Mouse (Mus musculus) left cerebral cortex, adult 11 months (tissue): ENCODE measurements around the gene Elane.

Source experiments
- DNase-seq: peaks from one replicate; pipeline ENCODE4 v3.0.0; 2022; ENCODE audit warnings: low spot score

Gene Elane

DNA sequence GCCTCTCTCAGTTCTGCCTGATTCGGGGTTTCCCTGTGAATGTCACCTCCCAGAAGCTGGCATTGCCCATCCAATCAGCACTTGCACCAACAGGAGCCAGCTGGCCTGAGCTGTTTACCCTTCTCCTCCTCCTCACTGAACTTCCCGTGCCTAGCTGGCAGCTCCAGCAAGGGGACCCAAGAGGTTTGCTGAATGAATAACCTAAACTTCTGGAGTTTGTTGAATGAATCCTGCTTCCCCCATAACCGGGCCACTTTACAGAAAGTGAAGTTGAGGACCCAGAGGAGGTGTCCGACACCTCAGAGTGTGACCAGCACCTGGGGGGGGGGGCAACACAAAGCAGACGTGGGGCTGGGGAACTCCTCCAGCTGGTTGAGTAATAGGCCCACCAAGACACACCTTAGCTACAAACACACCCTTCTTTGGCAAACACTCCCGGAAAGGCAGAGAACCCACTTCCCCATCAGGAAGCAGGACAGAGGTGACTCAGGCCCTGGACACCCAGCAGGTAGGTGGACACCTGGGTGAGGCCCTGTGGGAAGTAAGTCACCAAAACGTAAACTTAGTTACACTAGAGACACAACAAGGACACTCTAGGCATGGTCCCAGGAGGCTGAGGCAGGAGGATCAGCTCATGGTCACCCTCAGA lies 29.0 kb downstream of the Elane start:
- DNase-seq = no peak

DNA sequence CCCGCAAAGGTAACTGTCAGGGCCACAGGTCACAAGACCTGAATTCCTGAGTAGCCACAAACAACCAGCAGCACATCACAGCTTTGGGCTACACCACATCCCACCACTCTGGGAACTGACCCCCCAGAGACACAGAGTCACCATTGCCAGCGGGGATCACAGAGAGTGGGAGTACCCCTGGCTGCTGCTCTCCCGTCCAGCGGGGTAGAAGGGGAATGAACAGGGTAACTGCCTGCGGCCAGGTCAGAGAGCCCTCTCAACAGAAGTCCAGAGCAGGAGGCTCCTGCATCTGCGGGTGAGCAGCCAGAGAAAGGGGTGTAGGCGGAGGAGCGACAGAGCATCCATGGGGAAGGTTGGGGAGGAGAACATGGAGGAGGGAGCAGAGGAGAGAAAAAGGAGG lies 30.0 kb downstream of the Elane start:
- no peak for DNase-seq

DNA sequence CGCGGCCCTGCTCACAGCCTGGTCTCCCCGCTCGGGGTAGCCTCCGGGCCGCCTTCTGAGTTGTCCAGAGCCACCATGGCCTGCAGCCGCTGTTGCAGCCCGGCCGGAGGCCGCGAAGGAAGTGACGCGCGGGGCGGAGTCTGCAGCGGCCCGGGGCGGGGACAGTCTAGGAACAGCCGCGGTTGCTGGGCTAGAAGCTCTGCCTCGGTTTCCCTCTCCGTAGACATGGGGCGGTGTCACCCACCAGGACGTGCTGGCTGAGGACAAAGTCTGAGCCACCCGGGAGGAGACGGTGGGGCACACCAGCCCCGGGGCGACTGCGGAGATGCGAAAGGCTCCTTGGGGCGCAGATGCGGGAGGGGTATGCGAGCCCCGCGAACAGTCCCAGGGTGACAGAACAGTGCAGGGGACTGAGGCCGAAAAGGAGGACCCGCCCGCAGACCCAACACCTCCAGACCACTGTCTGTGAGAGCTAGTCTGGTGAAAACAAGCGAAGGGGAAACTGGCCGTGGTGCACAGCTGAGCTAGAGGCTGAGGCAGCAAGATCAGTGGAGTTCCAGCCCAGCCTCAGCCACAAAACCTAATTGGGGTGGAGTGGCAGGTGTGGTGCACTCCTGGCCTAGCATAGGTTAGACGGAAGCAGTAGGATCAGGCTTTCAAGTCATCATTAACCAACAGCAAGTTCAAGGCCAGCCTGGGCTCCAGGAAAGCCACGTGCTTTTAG lies 30.9 kb downstream of the Elane start, which contains the start of gene Kiss1r:
TSS of gene Kiss1r (plus strand) at position 164 of the 724 bp plus-strand sequence.
- DNase-seq = peak; percentile 65

GRCm38 (mm10) chr10:79917532-79918100 lies 31.6 kb downstream of the Elane start:
- DNase-seq = no peak

- no peak for DNase-seq
These were observed 32.4 kb downstream of the Elane start for GRCm38 (mm10) chr10:79918231-79919078.

GRCm38 (mm10) chr10:79919251-79919849 lies 33.3 kb downstream of the Elane start:
- DNase-seq = no peak

GRCm38 (mm10) chr10:79920056-79920890 lies 34.2 kb downstream of the Elane start:
- DNase-seq = no peak

DNA sequence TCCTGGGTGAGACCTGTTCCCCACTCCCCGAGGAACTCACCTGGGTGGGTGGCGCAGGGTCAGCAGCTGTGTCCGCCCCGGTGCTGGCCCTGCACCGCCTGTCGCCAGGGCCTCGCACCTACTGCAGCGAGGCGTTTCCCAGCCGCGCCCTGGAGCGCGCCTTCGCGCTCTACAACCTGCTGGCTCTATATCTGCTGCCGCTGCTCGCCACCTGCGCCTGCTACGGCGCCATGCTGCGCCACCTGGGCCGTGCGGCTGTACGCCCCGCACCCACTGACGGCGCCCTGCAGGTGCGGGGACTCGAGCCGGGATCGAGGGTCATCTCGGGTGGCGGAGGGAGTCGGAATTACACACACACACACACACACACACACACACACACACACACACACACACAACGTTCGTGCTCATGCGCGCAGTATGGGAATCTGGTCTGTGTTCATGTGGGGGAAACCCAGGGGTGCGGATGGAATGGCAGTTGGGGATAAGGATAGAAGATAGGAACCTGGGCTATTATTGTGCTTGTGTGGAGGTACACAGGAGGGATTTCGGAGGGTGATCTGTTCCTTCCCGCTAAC lies 35.0 kb downstream of the Elane start, which contains the start of gene R3hdm4:
TSS of gene R3hdm4 (minus strand) at position 251 of the 578 bp plus-strand sequence.
- DNase-seq = no peak

- DNase-seq = no peak
These were observed 35.5 kb downstream of the Elane start for GRCm38 (mm10) chr10:79921572-79921971.

GRCm38 (mm10) chr10:79924998-79925784 lies 39.1 kb downstream of the Elane start:
- DNase-seq = peak; percentile 86

- no peak for DNase-seq
These were observed 39.9 kb downstream of the Elane start for GRCm38 (mm10) chr10:79925785-79926490.

DNA sequence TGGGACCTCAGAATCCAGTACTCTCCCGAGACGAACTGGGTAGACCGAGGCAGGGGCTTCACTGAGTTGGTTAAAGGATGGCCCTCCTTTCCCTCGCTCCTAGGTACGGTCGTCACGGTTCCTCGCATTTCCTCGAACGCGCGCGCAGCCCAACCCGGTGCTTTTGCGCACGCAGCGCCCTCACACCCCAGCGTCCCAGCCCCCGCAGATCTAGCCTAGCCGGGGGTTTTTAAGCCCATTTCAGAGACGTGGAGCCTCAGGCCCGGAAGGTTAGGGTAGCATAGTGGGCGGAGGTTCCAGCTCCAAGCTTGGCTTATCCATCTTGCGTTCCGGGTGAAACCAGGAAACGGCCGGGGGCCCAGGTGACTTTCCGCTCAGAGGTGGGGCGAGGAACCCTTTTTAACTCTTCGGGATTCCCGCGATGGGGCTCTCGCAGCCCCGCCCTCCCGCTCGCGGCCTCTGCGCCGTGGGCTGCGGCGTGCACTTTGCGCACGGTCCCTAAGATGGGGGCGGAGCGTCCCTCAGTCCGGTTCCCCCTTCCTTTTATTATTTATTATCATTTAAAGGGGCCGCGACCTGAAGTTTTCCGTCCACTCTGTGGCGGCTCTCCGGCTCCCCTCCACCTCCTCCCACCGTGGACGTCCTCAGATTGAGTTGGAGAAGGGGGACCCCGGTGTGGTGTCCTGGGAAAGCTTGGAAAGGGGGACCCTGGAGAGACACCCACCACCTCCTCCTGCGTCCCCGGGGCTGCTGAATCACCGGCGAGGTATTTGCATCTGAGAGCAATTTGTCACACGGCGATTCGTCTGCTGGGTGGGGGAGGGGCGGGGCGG lies 40.7 kb downstream of the Elane start, which contains the start of gene Arid3a:
TSS of gene Arid3a (plus strand) at position 553 of the 833 bp plus-strand sequence.
- DNase-seq = peak; percentile 82

DNA sequence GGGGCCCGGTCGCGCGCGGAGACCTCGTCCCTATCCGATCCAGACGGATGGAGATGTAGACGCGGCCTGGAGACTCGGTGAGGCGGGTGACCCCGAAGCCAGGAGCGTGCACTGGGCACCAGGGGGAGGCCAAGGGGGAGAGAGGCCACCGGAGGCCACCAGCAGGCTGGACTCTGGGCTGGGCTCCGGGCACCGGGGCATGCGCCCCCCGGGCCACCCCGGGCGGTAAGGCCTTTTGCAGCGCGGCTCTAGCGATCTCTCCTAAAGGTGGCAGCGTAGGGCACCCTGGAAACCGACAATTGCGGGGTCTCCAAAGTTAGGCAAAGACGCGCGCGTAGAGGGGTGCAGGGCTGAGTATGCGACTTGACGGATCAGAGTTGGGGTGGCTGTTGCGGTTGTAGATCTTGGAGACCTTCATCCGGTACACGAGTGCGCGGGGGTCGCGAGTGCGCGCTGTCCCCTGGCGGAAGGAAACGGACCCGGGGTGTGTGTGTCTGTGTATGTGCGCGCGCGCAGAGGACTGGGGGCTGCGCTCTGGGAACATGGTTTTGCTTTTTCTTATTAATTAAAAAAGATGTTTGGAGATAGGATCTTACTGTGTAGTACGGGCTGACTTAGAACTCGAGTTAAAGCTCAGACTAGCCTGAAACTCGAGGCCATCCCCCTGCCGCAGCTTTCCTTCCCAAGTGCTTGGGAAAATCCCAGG lies 41.4 kb downstream of the Elane start:
- no peak for DNase-seq

DNA sequence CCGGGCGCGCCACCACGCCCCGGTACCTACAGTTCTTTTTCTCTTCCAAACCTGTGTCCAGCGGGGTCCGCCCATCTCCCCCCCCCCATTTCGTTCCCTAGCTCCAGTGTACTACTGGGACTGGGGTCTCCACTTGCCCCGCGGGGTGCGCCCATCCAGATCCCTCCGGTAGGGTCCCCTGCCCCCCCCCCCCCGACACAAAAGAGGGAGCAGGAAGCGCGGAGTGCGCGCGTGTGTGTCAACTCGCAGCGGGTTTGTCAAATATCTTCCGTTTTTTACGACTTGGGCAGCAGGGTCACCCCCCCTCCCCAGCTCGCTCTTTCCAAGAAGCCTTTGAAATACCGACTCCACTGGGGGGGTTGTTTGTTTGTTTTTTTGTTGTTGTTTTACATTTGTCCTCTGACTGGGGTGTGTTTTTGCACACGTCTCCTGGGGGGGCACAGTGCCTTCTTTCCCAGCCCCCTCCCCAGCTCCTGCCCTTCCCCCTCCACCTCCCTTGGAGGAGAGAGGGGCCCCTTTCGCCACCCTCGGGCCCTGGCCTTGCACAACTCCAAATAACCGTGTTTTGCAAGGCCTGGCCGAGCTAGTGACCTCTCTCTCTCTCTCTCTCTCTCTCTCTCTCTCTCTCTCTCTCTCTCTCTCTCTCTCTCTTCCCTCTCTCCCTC lies 42.1 kb downstream of the Elane start:
- DNase-seq = no peak

DNA sequence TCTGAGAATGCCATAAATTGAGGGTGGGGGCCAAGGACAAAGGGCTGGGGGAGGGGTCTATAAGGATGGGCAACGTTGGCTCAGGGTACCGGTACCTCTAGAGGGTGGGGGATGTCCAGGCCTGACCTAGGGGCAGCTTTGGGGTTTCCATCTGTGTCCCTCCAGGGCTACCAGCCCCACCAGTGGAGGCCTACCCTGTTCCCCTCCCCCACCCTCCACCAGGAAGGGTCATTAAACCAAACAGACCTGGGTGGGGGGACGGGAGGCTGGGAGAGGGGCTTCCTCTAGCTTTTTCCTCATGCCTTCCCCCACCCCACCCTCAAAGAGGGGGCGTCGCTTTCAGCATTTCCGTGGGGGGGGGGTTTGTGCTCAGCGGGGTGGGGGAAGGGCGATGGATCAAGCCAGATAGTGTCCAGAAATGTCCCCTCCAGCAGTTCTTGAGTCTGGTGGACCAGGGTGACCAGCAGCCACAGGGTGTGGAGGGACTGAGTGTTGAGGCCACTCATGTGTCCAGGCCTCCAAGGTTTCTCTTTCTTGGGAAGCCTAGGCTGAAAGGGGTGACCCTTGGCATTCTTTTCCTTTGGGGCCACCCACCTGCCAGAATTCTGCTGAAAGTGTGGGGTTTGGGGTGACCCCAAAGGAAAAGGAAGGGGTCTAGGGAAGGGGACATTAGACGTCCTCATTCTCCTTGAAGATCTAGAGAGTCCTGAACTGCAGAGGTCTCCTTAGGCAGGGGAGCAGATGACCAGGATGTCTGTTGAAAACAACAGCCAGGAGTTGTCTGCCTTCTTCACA lies 43.1 kb downstream of the Elane start:
- DNase-seq = no peak
